Mouse (Mus musculus) hindbrain, embryonic 14.5 days (tissue): ENCODE measurements around the gene 4930451I11Rik. TPM values are rescaled to one million over a fixed set of nuclear protein-coding genes. Genes with fewer than 3 reads are reported as not detected.

Experiments used
- ATAC-seq: fragments of 200-750 bp; cut with Nextera tagmentation; 2 replicates; pipeline ENCODE4 v1.8.0; 2017; ENCODE audit warnings: moderate number of reproducible peaks, mild to moderate bottlenecking, moderate TSS enrichment, moderate library complexity; ENCODE audit not compliant: low FRiP score
- DNase-seq: peaks from one replicate; pipeline ENCODE4 v3.0.0-alpha.2; 2015; ENCODE audit warnings: low spot score
- H3K27ac ChIP-seq: fragments of 300-500 bp; sonication (generic); 2 replicates; pipeline ENCODE4 v1.5.1; 2014; ENCODE audit warnings: mild to moderate bottlenecking, moderate library complexity
- H3K27me3 ChIP-seq: fragments of 300-500 bp; sonication (generic); 2 replicates; pipeline ENCODE4 v1.6.1; 2014; ENCODE audit warnings: mild to moderate bottlenecking, low read length, mixed read lengths; ENCODE audit not compliant: control insufficient read depth, insufficient read depth
- H3K36me3 ChIP-seq: fragments of 300-500 bp; sonication (generic); replicated peaks from 2 replicates; pipeline ENCODE4 v1.6.1; 2014; ENCODE audit not compliant: control insufficient read depth, insufficient read depth
- H3K4me1 ChIP-seq: fragments of 300-500 bp; sonication (generic); replicated peaks from 2 replicates; pipeline ENCODE4 v1.6.1; 2014; ENCODE audit warnings: antibody characterized with exemption, low read length, mixed read lengths; ENCODE audit not compliant: control insufficient read depth, insufficient read depth
- H3K4me2 ChIP-seq: fragments of 300-500 bp; sonication (generic); replicated peaks from 2 replicates; pipeline ENCODE4 v1.6.1; 2014; ENCODE audit warnings: mild to moderate bottlenecking, moderate library complexity
- H3K4me3 ChIP-seq: fragments of 300-500 bp; sonication (generic); replicated peaks from 2 replicates; pipeline ENCODE4 v1.5.1; 2014; ENCODE audit warnings: mild to moderate bottlenecking, low read length
- H3K9ac ChIP-seq: fragments of 300-500 bp; sonication (generic); 2 replicates; pipeline ENCODE4 v1.6.1; 2014
- H3K9me3 ChIP-seq: fragments of 300-500 bp; sonication (generic); 2 replicates; pipeline ENCODE4 v1.6.1; 2016; ENCODE audit warnings: low read length; ENCODE audit not compliant: control insufficient read depth
- WGBS: fragments of 180-500 bp; shearing (Covaris S2); extraction: QIAGEN DNeasy Blood & Tissue Kit; methylation state at CpG from one replicate; pipeline ENCODE4 v1.1.7; 2014; 5-methylcytosine and 5-hydroxymethylcytosine counted together
- polyA plus RNA-seq: library from polyadenylated mRNA; unstranded; fragments of >200 nt; fragmentation: Nextera tagmentation; extraction: Ambion mirVana; gene quantifications from 2 replicates; pipeline ENCODE4 v1.2.1, GENCODE M21; 2014

4930451I11Rik gene
- polyA plus RNA-seq, 1 experiment from 2014 or later = 0.74 TPM

- Histone ChIP-seq H3K27me3 (no peaks in the 10 kb centered on the region), H3K4me3 (no peak overlapping the region), H3K4me2 (peak overlapping the region; percentile 99; the same call in 1 of the 2 replicates), H3K4me1 (peaks cover 20% of the 10 kb centered on the region), H3K36me3 (peaks cover 41% of the 10 kb centered on the region), H3K9me3 (no peaks in the 10 kb centered on the region), H3K27ac (no peak overlapping the region), H3K9ac (peak overlapping the region; percentile 66; the same call in 1 of the 2 replicates)
- no peak for DNase-seq
- 39% methylated on average over 11 of the region's 11 CpGs for WGBS
- no peak for ATAC-seq
These were observed 49.6 kb downstream of the 4930451I11Rik start for GRCm38 (mm10) chr7:126781661-126782370.

DNA sequence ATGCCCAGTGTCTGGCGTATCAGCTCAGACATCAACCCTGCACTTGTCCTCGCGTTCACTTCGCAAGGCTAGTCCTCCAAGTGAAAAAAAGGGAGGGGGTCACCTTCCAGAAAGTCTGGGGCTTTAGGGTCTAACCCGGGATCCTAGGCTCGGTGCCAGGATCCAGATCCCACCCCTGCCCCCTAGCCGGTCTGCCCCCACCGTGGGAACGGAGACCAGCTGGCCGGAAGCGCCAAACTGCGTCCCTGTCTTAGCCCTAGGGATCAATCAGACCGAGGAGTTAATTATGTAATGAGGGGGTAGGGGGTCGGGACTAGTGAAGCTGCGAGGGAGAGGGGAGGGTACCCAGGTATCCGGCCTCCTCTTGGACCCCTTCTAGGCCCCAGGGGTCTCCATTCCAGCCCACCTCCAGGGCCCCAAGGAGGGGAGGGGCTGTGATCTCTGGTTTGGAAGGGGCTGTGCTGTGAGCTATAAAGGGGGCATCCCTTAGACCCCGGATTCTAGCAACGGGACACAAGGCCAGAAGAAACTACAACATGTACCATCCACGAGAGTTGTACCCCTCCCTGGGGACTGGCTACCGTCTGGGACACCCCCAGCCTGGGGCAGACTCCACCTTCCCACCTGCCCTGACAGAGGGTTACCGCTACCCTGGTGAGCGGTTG is 50.3 kb downstream of the 4930451I11Rik start, which contains the start of gene Tbx6:
TSS of gene Tbx6 (plus strand) at position 513 of the 665 bp plus-strand sequence.
- ATAC-seq = peak; percentile 12; the same call in 1 of the 2 replicates
- no peaks in the 10 kb centered on the region for H3K27me3 ChIP-seq
- 7% methylated on average over 22 of the region's 22 CpGs for WGBS
- peaks cover 22% of the 10 kb centered on the region for H3K4me1 ChIP-seq
- peak within 1 kb of the TSS; percentile 99 for H3K4me2 ChIP-seq
- peaks cover 34% of the 10 kb centered on the region for H3K36me3 ChIP-seq
- peak within 1 kb of the TSS; percentile 66 for H3K9ac ChIP-seq
- no peaks in the 10 kb centered on the region for H3K9me3 ChIP-seq
- H3K27ac ChIP-seq = peak within 1 kb of the TSS; percentile 76
- DNase-seq = no peak
- peak within 1 kb of the TSS; percentile 40 for H3K4me3 ChIP-seq

Other genes with a start within 250 kb of the 4930451I11Rik start
- gene Apobr, start 246.7 kb downstream of the 4930451I11Rik start, polyA plus RNA-seq = 0.26 and 0.36 TPM in 2 replicates
- gene Cln3, start 245.8 kb downstream of the 4930451I11Rik start, polyA plus RNA-seq = 24.7 and 24.8 TPM in 2 replicates
- gene Il27, start 236.7 kb downstream of the 4930451I11Rik start, polyA plus RNA-seq = not detected in 2 replicates
- gene Nupr1, start 200.8 kb downstream of the 4930451I11Rik start, polyA plus RNA-seq = 11.4 and 12.4 TPM in 2 replicates
- gene Sgf29, start 182.3 kb downstream of the 4930451I11Rik start, polyA plus RNA-seq = 58.0 and 61.1 TPM in 2 replicates
- 2.5 and 5.3 TPM in 2 replicates for gene Sult1a1, start 155.2 kb downstream of the 4930451I11Rik start, polyA plus RNA-seq
- gene Bola2, start 136.2 kb downstream of the 4930451I11Rik start, polyA plus RNA-seq = 124 and 159 TPM in 2 replicates
- gene Slx1b, start 135.9 kb downstream of the 4930451I11Rik start, polyA plus RNA-seq = 10.7 and 10.9 TPM in 2 replicates
- gene Coro1a, start 123.9 kb downstream of the 4930451I11Rik start, polyA plus RNA-seq = 82.2 and 99.7 TPM in 2 replicates
- gene Mapk3, start 72.0 kb downstream of the 4930451I11Rik start, polyA plus RNA-seq = 96.5 and 97.0 TPM in 2 replicates
- 1.0 and 1.8 TPM in 2 replicates for gene Gdpd3, start 65.3 kb downstream of the 4930451I11Rik start, polyA plus RNA-seq
- 206 and 218 TPM in 2 replicates for gene Ypel3, start 54.7 kb downstream of the 4930451I11Rik start, polyA plus RNA-seq
- 0.21 and 0.26 TPM in 2 replicates for gene Tbx6, start 50.2 kb downstream of the 4930451I11Rik start, polyA plus RNA-seq
- 177 and 182 TPM in 2 replicates for gene Ppp4c, start 39.1 kb downstream of the 4930451I11Rik start, polyA plus RNA-seq
- gene Fam57b, start 34.0 kb downstream of the 4930451I11Rik start, polyA plus RNA-seq = 53.2 and 54.7 TPM in 2 replicates
- 16.5 and 25.7 TPM in 2 replicates for gene Doc2a, start 15.8 kb upstream of the 4930451I11Rik start, polyA plus RNA-seq
- gene Hirip3, start 30.3 kb upstream of the 4930451I11Rik start, polyA plus RNA-seq = 10.1 and 11.1 TPM in 2 replicates
- gene Ino80e, start 30.7 kb upstream of the 4930451I11Rik start, polyA plus RNA-seq = 93.7 and 95.3 TPM in 2 replicates
- gene Taok2, start 53.1 kb upstream of the 4930451I11Rik start, polyA plus RNA-seq = 36.4 and 37.2 TPM in 2 replicates
- 28.0 and 29.3 TPM in 2 replicates for gene Tmem219, start 91.3 kb upstream of the 4930451I11Rik start, polyA plus RNA-seq
- gene Kctd13, start 97.2 kb upstream of the 4930451I11Rik start, polyA plus RNA-seq = 102 and 104 TPM in 2 replicates
- gene Asphd1, start 117.9 kb upstream of the 4930451I11Rik start, polyA plus RNA-seq = 8.0 and 10.9 TPM in 2 replicates
- 68.9 and 70.1 TPM in 2 replicates for gene Sez6l2, start 118.9 kb upstream of the 4930451I11Rik start, polyA plus RNA-seq
- 110 and 118 TPM in 2 replicates for gene Cdipt, start 144.3 kb upstream of the 4930451I11Rik start, polyA plus RNA-seq
- gene Cdiptos, start 144.5 kb upstream of the 4930451I11Rik start, polyA plus RNA-seq = 0.98 and 1.0 TPM in 2 replicates
- gene Mvp, start 183.0 kb upstream of the 4930451I11Rik start, polyA plus RNA-seq = 3.4 and 4.0 TPM in 2 replicates
- gene Pagr1b, start 184.8 kb upstream of the 4930451I11Rik start, polyA plus RNA-seq = 0.70 TPM in 1 of 2 replicates, not detected in the other
- gene Pagr1a, start 185.7 kb upstream of the 4930451I11Rik start, polyA plus RNA-seq = 31.5 and 38.6 TPM in 2 replicates
- gene Gm42742, start 189.5 kb upstream of the 4930451I11Rik start, polyA plus RNA-seq = 51.9 and 52.3 TPM in 2 replicates
- gene Prrt2, start 189.6 kb upstream of the 4930451I11Rik start, polyA plus RNA-seq = 46.7 and 57.0 TPM in 2 replicates
- 68.6 and 73.1 TPM in 2 replicates for gene Maz, start 195.4 kb upstream of the 4930451I11Rik start, polyA plus RNA-seq
- gene Kif22, start 210.8 kb upstream of the 4930451I11Rik start, polyA plus RNA-seq = 20.3 and 24.6 TPM in 2 replicates